Mouse (Mus musculus) frontal cortex, postnatal 10 days (tissue): ENCODE results near the gene Gm37240.
A peak's percentile ranks its signal among the peaks of the same experiment; 100 is the strongest.

Source experiments
- DNase-seq, 2 experiments: peaks; one replicate each; pipeline ENCODE4 v3.0.0; 2022; ENCODE audit warnings: low spot score in 2 of 2, mixed read lengths in 1 of 2

Gm37240 gene

DNA sequence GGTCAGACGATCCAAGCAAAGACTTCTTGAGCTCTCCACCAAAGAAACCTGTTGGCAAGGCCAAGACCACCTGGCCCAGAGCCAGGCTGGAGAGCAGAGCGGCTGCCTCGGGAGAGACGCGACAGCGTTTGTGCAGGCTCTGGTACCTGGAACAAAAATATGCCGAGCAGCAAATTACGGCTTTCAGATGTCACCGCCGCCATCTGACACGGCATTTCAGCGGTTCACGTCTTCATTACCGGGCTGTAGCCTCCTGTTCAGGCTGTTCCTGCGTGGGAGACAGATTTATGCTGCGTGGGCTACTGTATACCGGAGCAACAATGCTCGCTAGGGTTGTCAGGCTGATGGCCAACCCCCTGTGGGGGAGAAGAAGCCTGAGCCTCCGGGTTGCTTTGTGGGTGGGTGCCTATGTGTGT is 700.6 kb downstream of the Gm37240 start:
- DNase-seq = peak; percentile 31 to 39

DNA sequence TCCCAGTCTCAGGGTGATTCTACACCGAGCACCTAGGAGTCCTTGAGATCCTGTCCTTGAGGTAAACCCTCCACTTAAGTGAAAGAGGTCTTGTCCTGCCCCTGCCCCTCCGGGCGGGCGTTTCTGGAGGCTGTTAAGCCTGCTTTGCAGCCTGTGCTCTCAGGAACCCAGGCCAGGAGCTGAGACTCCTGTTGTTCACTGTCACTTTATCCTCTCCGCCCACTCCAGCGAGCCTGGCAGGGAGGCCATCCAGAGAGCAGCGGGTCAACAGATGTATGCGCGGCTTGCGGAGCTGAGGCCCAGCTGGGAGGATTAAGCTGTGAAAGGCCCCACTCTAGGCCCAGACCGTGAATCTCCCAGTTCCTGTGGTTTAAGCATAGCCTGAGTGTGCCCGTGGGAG is 701.5 kb downstream of the Gm37240 start:
- no peak for DNase-seq

DNA sequence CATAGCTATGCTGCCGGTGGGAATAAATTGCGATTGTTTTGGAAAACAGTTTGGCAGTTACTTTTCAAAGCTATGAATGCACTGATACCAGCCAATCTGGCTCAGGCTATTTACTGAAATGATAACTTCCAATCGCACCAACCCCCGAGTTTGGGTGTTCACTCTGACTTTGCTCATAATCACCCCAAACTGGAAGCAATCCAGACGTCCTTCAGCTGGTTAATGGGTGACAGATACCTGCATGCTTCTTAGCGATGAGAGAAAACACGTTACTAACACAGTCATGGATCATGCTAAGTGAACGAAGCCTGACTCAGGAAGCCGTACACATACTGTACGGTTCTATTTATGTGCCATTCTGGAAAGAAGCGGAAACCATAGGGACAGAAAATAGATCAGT is 702.4 kb downstream of the Gm37240 start:
- DNase-seq = no peak

DNA sequence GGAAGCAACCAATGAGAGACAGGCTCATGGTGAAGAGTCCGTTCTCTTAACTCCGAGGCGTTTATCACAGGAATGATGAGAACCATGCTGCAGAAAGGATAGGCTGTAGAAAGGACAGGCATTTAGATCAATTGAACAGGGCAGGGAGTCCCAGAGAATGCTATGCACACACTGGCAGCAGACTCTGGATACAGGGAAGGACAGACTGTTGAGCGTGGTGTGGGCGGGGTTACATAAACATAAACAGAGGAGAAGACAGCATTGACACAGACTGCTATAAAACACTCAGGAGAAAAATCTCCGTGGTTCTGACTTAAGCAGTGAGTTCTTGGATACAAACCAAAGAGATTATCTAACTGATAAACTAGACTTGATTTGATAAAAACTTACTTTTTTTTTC is 703.2 kb downstream of the Gm37240 start:
- no peak for DNase-seq

DNA sequence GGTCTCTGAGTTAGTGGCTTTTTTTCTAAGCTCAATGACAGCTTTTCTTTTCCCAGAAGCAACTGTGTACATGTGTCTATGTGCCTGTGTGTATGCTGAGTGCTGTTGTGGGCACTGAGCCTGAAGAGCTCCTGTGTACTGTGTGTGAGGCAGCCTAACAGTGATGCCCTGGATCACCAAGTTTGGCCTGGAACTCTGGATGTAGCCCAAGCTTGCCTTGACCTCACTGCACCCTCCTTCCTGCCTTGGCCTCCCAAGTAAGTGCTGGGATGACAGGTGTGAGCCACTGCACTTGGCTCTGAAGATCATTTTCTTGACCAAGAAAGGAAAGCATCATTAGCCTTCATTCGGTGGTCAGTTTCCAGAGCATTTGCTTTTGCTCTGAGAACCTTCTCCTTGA is 710.6 kb downstream of the Gm37240 start:
- no peak for DNase-seq

DNA sequence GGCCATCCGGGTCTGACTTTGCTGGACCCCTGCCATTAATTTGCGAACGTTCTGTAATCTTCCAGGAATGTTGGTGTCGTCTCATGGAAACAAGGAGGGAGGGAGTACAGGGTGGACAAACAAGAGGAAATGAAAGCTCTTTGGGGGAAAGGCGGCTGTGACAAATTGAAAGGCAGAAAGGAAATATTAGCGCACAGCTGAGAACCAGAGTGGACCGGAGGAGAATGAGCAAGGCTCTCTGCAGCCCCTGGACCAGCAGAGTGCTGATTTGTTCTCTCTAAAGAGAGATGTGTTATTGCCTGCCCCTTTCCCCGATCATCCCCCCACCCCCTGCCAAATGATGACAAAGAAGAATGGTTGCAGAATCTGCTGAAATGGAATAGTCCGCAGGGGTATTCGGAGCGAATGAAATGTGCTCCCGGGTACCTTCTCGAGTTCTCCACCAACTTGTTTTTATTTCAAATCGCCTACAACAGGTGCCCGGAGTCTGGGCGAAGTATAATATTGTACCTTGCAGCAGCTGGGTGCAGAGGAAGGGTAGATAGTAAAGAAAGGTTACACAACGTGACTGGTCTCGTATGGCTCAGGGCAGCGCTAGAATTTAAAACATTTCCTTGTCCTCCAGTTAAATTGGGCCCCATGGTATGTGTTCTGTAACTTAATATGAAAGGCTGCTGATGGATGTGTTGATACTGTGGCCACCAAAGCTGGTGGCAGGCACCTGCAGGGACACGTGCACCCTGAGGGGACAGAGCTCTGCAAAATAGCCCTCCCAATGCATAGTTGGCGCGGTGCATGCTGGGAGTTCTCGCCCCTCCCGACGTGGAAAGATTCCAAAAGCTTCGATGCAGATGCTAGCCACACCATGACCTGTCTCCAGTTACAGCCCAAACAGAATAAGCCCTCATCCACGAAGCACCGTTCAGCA is 712.5 kb downstream of the Gm37240 start:
- no peak for DNase-seq

DNA sequence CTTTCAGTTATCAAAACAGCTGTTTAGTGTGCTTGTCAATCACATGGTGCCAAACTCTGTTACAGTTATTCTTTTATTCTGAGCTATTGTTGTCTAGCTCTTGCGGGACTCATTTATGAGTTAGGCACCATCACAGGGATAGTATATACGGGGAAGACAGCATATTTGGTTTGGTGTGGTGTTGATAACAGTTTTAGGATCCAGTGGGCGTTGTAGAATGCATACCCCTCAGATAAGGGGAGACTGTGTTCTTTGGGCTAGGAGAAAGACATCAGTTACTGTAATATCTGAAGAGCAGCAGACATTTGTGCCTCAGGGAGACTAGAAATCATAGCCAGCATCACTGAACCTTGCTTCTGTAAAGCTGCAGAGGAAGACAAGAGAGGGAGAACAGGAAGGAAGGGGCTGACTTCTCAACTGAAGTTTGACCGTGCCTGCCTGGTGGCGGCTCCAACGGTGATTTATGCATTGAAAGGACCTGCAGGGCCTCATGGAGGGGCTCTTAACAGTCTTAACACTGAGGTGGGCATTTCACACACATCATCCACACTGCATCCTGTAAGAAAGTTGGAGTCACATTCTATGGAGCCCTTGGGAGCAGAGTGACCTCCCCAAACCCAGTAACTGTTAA is 713.8 kb downstream of the Gm37240 start:
- no peak for DNase-seq

DNA sequence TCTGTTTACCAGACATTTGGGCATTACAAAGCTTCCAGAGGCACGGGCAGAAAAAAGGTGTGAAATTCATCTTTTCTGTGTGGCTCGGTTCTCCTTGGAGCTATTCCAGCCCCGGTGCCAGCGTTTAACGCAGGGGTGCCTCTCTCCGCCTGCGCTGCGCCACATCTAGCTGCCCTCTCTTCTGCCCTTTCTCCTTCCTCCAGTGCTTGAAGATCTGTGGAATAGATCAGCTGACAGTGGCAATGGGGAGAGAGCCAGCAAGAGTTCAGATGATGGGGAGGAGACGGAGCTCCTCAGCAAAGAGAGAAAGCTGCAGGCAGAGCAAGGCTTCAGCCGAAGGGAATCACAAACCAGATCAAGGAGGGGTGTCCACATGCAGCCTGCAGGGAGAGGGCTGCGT is 714.8 kb downstream of the Gm37240 start:
- no peak for DNase-seq

DNA sequence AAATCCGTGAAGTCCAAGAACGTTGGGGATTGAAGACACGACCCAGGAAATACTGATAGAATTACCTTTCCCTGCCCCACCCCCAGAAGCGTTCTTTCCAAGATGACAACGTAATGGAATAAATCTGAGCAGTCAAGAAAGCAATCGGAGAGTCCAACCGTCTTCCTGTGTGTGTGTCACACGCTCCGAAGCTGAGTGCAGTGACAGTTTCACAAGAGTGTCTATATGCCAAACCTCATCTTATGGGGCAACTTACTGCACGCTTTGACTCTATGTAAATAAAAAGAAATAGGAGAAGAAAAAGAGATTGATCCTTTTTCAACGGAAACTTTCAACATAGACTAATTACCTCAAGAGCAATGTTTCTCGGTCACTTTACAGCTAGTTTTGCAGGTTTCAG is 715.2 kb downstream of the Gm37240 start:
- no peak for DNase-seq

DNA sequence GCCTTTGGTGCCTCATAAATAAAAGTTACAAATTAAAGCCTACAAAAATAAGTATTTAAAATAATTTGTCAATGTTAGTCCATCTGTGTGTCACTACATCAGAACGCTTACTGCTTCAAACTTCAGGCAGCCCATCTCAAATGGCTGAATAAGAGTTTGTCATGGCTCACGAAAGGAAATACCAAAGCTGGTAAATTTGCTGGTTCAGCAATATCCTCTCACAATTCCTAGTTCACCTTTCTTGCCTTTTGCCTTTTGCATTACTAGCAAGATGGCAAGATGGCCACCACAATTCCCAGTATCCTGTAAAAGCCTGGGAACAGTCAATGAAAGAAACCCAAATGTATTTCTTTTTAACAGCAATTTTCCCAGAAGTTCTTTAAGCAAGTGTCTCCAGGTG is 718.5 kb downstream of the Gm37240 start:
- DNase-seq = no peak

DNA sequence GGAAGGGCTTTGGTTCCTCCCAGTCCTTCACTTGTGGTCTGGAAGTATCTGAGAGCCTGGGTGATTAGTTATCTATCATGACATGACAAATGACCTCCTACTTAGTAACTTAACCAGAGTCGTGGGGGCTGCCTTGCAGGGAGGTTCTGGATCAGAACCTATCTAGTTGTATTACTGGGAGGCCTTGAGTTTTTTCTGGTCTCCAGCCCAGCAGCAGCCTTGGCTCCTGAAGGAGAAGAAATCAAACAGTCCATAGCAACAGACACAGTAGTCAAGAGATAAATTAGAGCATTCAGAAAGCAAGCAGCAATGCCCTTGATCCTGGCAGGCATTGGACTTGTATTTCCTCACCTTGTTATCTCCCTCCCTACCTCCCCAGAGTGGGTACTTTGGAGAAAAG is 722.4 kb downstream of the Gm37240 start:
- DNase-seq = no peak

DNA sequence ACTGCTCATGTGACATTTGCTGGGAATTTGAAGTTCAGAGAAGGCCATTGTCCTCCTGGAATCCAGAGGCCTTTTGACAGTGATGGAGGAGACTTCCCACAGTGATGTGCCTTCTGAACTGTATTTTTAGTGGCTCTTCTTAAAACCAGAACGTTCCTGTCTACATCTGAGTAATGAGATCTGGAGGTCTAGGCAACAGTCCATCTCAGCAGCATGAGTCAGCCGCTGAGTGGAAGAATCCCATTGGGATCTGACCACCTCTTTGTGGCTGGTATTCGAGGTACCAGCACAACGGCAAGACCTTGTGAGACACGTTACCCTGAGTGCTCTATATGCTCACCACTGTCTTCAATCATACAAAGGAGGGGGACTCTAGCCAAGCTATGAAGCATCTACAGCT is 723.9 kb downstream of the Gm37240 start:
- DNase-seq = no peak

DNA sequence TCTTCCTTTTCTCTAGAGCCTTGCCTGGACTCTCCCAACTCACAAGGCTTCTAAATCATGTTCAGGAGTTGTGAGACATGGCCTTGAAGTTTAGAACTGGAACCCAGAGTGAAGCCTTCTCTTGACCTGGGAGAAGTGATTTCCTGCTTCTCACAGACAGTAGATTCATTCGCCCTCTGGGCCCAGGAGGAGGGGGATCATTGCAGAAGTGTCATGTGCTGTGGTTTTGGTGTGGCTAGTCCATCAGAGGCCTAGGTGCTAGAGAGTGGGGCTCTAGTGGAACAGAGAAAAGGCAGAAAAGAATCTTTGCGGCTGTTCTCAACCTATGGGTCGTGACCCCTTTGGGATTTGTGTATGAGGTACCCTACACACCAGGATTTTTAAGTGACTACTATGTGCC is 724.9 kb downstream of the Gm37240 start:
- no peak for DNase-seq

DNA sequence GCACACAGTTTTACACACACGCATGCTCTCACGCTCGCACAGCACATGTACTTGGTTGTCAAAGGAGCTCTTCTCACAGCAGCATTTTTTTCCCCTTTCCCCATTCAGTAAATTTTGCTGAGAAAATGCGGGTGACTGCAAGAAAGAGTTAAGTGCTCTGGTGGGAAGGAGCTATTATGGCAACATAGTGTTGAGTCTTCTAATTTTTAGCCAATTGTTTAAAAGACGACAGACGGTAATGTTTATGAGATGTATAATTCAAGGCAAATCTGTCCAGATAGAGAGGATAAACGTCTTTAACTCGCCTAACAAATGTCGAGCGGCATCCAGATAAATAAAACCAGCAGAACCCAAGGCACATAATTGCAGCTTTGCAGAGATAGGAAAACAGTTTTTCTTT is 726.5 kb downstream of the Gm37240 start:
- DNase-seq = no peak

DNA sequence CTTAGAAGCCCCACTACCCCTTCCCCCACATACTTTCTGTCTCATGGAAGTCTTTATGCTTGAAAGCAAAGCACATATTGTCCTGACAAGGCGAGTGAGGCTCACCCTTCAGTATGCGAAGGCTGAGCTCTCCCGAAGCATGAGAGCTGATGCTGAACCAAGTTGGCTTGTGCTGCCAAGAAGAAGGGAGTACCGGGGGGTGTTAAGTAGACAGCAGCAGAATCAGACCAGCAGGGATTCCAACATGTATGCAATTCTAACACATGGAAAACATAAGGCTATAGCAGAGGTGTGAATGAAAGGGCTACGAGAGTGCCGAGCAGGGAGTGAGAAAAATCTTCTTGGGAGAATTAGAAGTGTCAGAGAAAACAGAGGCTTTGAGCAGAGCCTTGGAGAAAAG is 727.7 kb downstream of the Gm37240 start:
- DNase-seq = peak in 1 of 2 experiments; percentile 52

DNA sequence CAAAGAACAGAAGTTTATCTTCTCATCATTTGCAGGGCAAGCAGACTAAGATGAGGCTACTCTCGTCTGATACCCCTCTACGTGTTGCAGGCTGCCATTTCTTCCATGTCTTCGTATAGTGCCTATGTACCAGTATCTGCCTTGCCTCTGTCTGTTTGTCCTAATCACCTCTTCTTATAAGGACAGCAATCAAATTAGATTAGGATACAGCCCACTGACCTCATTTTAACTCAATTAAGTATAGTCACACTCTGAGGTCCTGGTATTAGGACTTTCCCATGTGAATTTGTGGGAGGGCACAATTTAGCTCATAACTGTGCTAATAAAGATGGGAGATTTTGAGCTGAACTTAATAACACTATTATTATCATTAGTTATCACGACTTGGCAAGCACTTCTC is 738.5 kb downstream of the Gm37240 start:
- DNase-seq = no peak

DNA sequence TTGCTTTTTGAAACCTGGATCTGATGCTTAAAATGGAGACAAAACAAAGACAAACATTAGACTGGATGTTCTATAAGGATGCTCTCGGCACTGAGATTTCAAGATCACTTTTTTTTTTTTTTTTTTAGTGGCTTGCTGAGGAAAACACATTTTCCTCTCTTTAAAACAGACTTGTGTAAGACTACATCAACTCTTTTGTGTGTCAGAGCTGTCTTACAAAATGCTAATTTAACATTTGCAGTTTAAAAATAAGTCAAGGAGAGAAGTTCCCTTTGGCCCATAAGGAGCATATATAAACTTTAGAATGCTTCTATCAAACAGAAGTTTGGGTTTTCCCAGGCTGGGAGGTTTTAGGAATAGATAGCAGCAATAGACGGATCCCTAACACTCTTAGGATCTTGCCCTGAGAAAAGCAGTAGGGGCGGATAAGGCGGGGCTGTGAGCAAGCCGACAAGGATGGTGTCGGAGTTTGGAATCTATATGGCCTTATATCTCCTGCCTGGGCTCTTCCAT is 739.2 kb downstream of the Gm37240 start:
- DNase-seq = no peak

DNA sequence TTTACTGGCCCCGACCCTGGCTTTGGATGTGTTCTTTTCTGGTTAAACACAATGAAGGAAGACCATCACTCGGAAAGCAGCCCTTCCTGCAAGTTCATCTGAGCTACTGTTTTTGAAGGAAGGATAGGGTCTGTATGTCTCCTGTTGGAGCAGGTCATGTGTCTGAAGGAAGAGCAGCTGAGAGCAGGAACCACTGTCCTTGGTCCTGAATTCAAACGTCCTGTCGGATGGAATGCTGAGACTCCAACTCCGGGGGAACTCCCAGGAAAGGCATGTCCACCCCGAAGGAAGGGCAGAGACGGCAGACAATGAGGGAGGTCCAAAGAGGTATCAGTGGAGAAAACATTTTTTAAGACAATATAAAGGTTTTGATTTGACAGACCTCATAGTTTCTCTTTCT is 741.8 kb downstream of the Gm37240 start:
- no peak for DNase-seq

DNA sequence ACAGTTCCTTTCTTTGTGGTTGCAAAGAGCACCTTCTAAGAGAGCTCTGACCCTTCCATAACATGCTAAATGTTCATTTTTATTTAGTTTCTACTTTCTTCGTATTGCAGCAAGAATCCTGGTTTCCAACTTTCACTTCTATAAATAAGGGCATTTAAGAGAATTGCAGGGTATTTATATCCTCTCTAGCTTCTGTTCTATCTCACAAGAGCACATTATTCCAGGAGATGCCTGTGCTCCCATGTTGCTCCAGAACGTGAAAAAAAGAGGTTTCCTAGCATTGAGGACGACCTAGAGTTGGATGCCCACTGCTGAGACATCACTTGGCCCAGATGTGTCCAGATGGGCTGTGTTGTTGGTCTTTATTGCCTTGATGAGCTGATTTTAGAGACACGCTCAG is 742.2 kb downstream of the Gm37240 start:
- DNase-seq = no peak

DNA sequence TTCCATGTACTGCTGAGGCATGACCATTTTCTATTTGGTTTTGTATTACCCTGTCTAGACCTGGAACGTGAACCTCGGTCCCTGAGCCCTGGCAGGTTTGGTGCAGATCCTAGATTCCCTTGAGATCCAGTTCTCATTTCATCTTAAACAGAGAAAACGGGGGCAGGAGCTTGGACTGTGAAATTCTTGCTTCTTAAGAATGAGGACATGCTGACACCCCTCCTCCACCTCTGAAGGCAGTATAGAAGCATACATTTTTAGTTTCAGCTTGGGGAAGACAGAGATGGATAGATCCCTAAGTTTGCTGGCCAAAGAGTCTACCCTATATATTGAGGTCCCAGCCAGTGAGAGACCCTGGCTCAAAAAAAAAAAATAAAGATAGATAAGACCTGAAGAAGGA is 742.9 kb downstream of the Gm37240 start:
- DNase-seq = no peak

DNA sequence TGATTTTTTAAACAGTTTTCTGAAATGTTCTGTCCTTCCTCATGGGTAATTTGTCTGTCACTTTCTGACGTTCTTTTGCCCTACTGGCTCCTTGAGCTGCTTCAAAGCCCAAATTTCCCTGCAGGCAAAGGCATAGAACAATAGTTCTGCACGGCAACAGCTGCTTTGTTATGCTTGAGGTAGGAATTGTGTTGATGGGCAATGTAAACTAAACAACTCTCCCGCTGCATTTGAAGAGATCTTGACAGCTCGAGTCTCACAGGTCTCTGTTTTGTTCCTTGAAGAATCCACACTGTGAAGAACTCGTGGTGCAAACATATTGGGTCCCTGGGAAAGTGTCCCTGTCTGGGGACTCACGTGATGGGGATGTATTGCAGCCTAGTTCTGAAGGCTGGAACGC is 746.8 kb downstream of the Gm37240 start:
- DNase-seq = no peak

DNA sequence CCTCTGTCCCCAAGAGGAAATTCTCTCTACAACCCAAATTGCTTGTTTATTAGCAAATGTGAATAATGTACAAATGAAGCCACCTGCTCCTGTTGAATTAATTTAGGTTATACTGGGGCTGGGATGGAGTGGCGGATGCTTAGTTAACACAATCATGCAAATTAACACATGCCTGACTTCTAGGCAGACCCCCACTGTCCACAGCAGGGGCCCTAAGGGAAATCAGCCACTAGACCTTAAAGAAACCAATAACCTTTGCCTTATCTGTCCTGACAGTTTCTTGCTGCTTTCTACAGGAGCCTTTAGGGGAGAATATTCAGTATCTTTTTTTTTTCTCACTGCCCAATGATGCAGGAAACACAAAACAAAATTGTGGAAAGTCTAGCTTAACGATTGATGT is 748.9 kb downstream of the Gm37240 start:
- DNase-seq = no peak

DNA sequence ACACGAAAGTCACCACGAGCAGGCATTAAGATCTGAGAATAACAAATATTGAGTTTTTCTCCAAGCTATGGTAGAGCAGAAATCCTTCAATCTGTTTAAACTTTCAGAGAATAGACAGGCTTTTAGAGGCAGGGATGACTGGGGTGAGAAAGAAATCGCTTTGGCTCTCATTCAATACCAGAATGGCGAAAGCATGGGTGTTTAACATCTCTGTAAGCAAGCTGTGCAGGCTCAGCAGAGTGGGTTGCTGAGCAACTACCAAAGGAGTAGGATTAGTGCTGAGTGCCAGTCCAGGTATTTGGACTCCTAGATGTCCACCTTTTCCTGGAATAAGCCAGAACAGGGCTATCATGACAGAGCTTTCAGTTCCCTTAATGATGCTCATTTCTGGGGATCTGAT is 753.8 kb downstream of the Gm37240 start:
- DNase-seq = peak in 1 of 2 experiments; percentile 17
